Mouse (Mus musculus) ZHBTc4 (cell line): ENCODE results near the gene Cdc20b.

Experiments used
- DNase-seq: peaks from one replicate; pipeline ENCODE4 v3.0.0-alpha.2; 2011; ENCODE audit warnings: low read depth, low spot score

Gene Cdc20b

GRCm38 (mm10) chr13:113023274-113024143 lies 11.4 kb upstream of the Cdc20b start:
- DNase-seq = no peak

DNA sequence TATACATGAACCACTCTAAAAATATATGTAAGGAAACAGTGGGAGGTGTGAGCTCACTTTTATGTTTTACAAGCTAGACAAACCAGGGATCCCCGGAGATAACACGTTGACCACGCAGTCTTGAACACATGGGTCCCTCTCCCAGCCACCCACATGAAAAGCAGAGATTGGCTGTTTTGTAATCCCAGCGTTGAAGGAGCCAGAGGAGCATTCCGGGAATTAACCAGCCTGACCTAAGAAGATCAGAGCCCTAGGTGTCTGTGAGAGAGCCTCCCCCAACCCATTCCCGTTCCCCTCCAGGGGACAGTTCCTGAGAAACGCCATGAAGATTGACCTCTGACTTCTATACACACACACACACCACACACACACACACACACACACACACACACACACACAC lies 3.6 kb upstream of the Cdc20b start:
- DNase-seq = peak; percentile 12

- peak; percentile 66 for DNase-seq
Measured at GRCm38 (mm10) chr13:113031792-113032571, 2.9 kb upstream of the Cdc20b start.

DNA sequence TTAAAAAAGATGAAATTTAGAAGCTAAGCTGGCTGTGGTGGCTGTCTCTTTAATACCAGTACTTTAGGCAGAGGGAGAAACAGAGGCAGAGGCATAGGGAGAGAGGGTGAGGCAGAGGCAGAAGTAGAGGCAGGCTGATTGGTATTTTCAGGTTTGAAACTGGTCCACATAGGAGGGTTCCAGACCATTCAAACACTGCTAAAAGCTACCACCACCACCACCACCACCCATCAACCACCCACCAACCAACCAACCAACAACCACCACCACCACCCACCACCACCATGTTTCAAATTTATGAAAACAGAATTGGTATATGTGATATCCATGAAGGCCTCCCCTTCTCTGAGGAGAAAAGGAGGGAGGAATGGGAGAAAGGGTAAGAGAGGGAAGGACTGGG lies 2.1 kb upstream of the Cdc20b start:
- DNase-seq = no peak

- peak; percentile 19 for DNase-seq
Measured at GRCm38 (mm10) chr13:113034271-113034886, 532 bp upstream of the Cdc20b start.

DNA sequence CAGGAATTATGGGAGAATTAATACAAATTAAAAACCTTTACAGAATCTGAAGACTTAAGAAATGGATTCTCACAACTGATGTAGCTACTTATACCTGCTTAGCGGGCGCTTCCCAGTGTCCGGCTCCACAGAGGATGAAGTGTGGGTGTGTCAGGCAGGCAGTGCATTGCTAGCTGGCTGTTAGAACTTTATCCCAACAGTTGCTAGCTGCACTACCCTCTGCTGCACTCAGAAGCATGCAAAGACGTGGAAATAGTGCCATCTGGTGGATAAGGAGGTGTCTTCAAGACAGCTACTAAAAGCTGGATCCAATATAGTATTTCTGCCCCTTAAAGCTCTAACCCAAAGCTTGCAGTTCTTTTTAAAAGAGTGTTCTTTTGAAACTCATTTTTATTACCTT lies 941 bp downstream of the Cdc20b start:
- peak; percentile 93 for DNase-seq

- DNase-seq = no peak
Measured at GRCm38 (mm10) chr13:113044876-113045275, 10.0 kb downstream of the Cdc20b start.

DNA sequence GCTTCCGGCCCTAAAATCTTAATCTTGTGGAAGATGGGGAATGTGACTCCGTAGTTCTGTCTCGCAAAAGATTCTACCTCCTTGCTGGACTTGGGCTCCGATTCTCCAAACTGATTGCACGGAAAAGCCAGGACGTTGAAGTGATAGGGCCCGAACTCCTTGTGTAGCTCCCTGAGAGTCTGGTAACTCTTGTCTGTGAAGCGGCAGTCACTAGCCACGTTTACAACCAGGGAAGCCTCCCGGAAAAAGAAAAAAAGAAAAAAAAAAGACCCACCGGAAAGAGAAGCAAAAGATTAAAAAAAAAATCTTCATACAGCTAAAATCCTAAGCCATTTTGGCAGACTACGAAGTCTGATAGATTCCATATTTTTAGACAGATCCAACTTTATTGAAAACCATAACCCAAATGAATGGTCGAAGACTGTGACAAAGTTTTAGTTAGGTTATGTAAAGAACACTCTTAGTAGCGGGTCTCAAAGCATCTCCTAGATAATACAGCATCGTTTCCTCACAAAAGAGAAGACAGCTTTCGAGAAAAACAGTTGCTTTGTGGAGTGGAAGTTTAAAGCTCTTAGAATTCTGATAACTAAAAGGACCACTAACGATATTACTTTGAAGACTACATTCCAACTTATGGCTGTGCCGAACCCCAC lies 10.7 kb downstream of the Cdc20b start:
- DNase-seq = no peak

GRCm38 (mm10) chr13:113046211-113046883 lies 11.4 kb downstream of the Cdc20b start, which contains the start of gene Gpx8:
TSS of gene Gpx8 (minus strand) at chr13:113046410.
- peak; percentile 71 for DNase-seq

GRCm38 (mm10) chr13:113047018-113047417 lies 12.1 kb downstream of the Cdc20b start:
- DNase-seq = no peak

DNA sequence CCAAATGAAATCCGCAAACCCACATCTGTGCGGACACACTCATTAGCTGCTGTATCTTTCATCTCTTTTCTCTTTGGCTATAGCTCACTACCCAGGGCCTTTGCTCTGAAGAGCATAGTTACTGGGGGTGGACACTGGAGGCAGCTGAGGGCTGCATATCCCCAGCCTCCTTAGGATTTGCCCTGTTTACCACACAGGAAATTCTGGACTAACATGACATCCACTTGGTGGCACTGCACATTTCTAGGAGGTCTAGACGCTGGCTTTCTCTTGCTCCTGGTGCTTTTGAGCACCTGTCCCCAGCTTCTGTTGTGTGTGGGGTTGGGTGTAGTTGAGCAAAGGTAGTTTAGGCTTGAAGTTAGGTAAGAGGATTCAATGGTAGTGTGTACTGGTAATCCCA lies 12.7 kb downstream of the Cdc20b start:
- DNase-seq = no peak

- DNase-seq = no peak
Measured at GRCm38 (mm10) chr13:113054230-113054629, 19.3 kb downstream of the Cdc20b start.

DNA sequence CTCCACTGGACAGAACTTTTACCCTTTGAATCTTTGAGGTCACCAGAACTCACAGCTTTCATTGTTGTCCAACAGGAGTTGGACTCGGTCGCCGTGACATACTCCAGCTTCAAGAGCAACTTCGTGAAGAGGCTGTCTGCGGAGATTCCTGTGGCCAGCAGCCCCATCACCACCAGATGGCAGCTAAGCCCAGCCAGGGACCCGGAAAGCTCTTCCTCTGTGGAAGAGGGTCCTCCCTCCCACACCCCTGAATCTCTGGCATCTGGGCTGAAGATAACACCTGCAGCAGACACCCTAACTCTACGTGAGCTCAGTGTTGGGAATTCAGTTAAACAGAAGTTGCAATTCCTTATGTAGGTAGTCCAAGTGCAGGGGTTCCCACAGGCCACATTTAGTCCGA lies 20.9 kb downstream of the Cdc20b start:
- DNase-seq = no peak

GRCm38 (mm10) chr13:113061746-113062145 lies 26.8 kb downstream of the Cdc20b start:
- no peak for DNase-seq

- DNase-seq = no peak
Measured at GRCm38 (mm10) chr13:113064542-113064941, 29.6 kb downstream of the Cdc20b start.

DNA sequence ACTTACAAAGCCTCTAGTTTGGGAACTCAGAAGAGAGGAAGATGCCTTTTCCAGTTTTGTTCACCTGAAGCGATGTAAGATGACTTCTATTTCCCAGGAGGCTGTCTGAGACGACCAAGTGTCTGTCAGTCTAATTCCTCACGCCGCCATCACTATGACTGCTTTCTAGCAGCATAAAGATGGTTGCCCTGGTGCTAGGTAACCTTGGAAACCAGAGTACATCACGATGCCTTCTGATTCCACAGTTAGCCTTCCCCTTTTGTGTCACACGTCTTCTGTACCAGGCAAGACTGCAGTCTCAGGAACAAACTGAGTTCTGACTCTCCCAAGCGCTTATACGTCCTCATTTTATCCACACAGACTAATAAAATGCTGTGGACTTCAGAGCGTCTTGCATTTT lies 44.1 kb downstream of the Cdc20b start:
- no peak for DNase-seq

DNA sequence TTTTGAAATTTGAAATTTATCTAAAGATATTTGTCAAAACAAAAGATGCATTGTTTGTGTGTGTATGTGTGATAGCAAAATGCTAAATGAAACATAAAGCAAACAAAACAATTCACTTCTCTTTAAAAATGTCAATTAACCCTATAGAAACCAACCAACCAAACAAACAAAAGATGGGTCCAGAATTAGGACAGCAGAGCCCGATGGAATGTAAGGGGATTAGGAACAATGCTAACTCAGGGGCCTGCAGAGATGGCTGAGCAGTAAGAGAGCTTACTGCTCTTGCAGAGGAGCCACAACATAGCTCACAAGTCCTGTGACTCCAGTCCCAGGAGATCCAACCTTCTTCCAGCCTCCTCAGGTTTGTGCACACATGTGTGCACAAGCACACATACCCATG lies 47.2 kb downstream of the Cdc20b start:
- DNase-seq = no peak

DNA sequence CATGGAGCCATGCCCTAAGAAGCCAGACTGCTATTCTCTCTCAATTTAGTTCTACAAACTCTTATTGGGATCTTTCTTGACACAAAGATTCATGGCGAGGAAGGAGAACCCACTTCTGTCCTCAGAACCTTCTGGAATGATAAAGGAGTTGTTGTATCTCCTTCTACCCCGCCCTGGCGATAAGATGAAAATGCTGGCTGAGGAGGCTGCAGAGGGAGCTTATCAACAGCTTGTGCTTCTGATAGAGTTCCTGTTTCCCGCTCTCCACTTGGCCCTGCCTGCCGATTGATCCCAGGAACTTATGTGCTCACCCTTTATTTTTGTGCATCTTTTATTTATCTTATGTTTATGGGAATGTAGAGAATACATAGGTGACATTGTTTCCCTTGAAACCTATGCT lies 49.8 kb downstream of the Cdc20b start:
- no peak for DNase-seq

DNA sequence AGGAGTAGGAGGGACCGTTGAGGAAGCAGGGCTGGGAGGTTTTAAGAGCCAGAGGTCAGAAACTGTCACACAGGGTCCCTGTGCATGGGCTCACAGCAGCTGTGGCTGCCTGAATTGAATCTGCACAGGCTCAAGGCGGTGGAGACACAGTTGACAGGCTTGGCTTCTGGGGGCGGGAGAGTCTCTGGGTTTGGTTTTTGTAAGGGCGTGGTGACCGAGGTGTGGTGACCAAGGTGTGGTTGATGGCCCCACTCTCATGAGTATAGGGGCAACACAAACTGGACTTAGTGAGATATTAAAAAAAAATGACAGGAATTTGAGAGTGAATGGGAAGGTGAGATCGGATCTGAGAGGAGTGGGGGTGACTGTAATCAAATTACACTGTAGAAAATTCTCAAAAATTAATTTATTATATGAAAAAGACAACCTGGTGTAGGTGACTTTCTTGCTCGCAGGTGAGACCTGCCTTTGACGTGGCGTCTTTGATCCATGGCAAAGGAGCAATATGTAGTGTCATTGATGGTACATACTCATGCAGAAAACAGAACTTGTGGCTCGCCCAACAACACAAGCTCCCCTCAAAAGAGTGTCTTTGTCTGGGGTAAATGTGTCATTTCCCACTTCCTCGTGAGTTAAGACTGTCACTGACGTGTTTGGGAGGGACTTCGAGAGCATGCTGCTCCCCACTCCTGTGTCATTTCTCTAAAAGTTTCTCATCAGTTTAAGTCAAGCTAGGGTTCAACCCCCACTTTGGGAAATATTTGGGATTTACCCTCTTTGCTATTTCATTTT lies 52.5 kb downstream of the Cdc20b start:
- DNase-seq = no peak

GRCm38 (mm10) chr13:113090489-113090888 lies 55.6 kb downstream of the Cdc20b start:
- DNase-seq = no peak
